Mouse (Mus musculus) small intestine, adult 10 weeks (tissue): ENCODE results near the gene Ephx1. TPM values are rescaled to one million over a fixed set of nuclear protein-coding genes. Genes with fewer than 3 reads are reported as not detected.

Source experiments
- polyA plus RNA-seq: library from polyadenylated mRNA; stranded (reverse); fragments of 350-450 nt; fragmentation: Illumina TruSeq; extraction: RNeasy Lipid Tissue Mini Kit (QIAGEN cat#74804); gene quantifications from one replicate; pipeline ENCODE4 v1.2.3, GENCODE M21; 2014; ENCODE audit warnings: low replicate concordance

The Ephx1 gene
- 45.4 TPM for polyA plus RNA-seq

GRCm38 (mm10) chr1:181020756-181021487 is at the start of gene Ephx1:
Ephx1 (minus strand) TSS chr1:181020904.

GRCm38 (mm10) chr1:181050937-181051336 is 30.2 kb upstream of the Ephx1 start, which contains the start of gene 9130409I23Rik:
9130409I23Rik (plus strand) TSS chr1:181051237.

DNA sequence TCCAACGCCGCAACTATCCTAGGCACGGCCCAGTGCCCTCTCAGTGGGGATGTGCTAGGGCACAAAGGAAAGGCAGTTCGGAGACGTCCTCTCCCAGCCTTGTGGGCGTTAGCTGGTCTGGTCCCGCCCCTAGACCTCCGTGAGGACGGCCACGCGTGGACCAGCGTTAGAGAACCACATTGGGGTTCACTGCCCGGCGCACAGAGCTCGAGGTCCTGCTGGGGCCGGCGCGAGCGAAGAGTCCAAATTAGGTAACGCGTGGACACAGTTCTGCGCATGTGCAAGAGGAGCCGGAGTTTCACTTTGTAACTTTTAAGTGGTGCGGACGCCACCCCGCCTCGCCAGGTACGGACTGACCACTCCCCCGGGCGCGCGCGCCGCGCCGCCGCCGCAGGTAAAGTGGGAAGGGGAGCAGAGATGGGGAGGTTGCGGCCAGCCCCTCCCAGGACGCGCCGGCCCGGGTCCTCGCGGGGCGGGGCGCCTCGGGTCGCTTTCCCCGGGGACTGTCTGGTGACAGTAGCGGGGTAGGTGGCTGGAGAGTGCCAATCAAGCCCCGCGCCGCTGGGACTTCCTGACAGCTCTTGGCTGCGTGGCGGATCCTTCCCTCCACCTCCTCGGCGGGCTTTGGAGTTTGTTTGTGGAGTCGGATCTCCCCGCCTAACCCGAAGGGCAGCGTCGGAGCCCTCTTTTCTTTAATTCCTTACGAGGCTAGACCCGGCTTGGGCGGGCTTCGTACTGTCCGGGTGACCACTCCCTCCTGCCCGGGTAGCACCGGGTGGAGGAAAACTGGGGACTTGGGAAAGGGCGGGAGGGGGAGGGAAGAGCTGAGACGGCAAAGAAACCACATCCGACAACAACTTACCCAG is 78.3 kb downstream of the Ephx1 start, which contains the start of gene Tmem63a:
Tmem63a (plus strand) TSS at position 179 of the 866 bp plus-strand sequence.

DNA sequence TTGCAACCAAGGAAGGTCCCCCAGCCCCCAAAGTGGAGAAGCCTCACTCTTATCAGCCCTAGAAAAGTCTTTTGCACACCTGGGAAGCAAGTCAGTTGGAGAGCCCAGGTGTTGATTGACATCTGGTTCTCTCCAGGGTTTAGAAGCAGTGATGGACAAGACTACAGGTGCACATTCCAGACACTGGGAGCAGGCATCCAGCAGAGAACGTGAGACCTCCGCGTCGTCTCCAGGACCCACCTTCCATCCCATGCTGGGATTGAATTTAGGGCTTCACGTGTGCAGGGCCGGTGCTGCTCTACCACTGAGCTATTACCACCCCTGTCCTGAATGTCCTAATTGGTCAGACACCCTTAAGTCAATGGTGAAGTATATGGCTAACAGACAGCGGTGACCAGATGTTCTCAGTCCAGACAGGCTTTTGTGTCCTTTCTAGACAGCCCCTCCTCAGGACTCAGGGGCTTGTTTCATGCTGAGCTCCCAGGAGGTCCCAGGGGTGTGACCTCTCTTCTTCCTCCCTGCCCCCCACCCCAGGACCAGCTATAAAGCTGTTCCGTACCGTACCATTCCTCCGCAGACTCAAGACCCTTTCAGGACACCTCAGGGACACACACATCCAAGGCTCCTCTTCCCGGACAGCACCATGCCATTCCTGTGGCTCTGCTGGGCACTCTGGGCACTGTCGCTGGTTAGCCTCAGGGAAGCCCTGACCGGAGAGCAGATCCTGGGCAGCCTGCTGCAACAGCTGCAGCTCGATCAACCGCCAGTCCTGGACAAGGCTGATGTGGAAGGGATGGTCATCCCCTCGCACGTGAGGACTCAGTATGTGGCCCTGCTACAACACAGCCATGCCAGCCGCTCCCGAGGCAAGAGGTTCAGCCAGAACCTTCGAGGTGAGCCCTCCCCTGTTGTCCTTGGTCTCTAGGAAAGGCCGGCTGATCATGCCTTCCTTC is 86.0 kb downstream of the Ephx1 start, which contains the start of gene Lefty1:
Lefty1 (plus strand) TSS at position 556 of the 953 bp plus-strand sequence.

Other genes with a start within 250 kb of the Ephx1 start
- gene H3f3a, start 207.0 kb downstream of the Ephx1 start, polyA plus RNA-seq = 1,891 TPM
- 17.6 TPM for gene Sde2, start 169.8 kb downstream of the Ephx1 start, polyA plus RNA-seq
- not detected for gene Lefty2, start 127.8 kb downstream of the Ephx1 start, polyA plus RNA-seq
- 0.63 TPM for gene Pycr2, start 116.6 kb downstream of the Ephx1 start, polyA plus RNA-seq
- gene Lefty1, start 85.9 kb downstream of the Ephx1 start, polyA plus RNA-seq = not detected
- 1.8 TPM for gene Tmem63a, start 78.6 kb downstream of the Ephx1 start, polyA plus RNA-seq
- 3.5 TPM for gene 9130409I23Rik, start 30.3 kb upstream of the Ephx1 start, polyA plus RNA-seq
- gene Nvl, start 123.3 kb upstream of the Ephx1 start, polyA plus RNA-seq = 22.7 TPM
- 496 TPM for gene Cnih4, start 123.8 kb upstream of the Ephx1 start, polyA plus RNA-seq
- 101 TPM for gene Wdr26, start 191.1 kb upstream of the Ephx1 start, polyA plus RNA-seq